Mouse (Mus musculus) retina, adult 2 months (tissue): ENCODE data around the gene Vmn1r220.
"Not testable (repeated sequence)": the region's sequence is repeated elsewhere in the genome, so short reads cannot be mapped to it uniquely, and the experiment has no call there.

Source experiments
- DNase-seq: peaks from one replicate; pipeline ENCODE4 v3.0.0-alpha.2; 2012; ENCODE audit warnings: low read depth, low spot score

Vmn1r220 gene

GRCm38 (mm10) chr13:23187875-23188274 is at the start of gene Vmn1r220:
Gene Vmn1r220, minus strand, starts transcription at chr13:23187975.
- no peak for DNase-seq

- DNase-seq: not testable (repeated sequence)
These were observed 48.1 kb upstream of the Vmn1r220 start, which contains the start of gene Vmn1r222 for GRCm38 (mm10) chr13:23235847-23236246. Gene Vmn1r222, minus strand, starts transcription at chr13:23235947.

- not testable (repeated sequence) for DNase-seq
These were observed 26.1 kb upstream of the Vmn1r220 start, which contains the start of gene Vmn1r221 for GRCm38 (mm10) chr13:23213827-23214226. Gene Vmn1r221, plus strand, starts transcription at chr13:23214127.

- not testable (repeated sequence) for DNase-seq
These were observed 16.1 kb upstream of the Vmn1r220 start for GRCm38 (mm10) chr13:23203885-23204284.

DNA sequence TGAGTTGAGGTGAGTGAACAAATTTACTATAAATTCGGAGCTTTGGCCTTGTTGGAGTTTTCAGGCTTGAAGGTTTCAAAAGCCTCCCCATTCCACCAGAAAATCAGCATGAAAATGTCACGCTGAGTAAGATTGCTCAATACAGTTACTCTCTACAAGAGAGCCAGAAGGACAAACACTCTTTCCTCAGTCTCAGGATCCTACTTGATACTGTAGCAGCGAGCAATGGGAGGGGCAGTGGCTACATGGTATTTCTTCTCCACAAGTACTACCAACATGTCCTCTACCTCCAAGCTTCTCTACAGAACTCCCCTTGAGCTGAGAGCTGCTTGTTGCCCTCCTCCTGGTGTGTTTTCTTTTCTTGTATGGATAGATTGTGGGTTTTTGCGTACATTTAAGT is 21.3 kb downstream of the Vmn1r220 start:
- DNase-seq: not testable (repeated sequence)

GRCm38 (mm10) chr13:23159012-23159411 is 28.8 kb downstream of the Vmn1r220 start, which contains the start of gene Vmn1r219:
Gene Vmn1r219, plus strand, starts transcription at chr13:23159312.
- no peak for DNase-seq

DNA sequence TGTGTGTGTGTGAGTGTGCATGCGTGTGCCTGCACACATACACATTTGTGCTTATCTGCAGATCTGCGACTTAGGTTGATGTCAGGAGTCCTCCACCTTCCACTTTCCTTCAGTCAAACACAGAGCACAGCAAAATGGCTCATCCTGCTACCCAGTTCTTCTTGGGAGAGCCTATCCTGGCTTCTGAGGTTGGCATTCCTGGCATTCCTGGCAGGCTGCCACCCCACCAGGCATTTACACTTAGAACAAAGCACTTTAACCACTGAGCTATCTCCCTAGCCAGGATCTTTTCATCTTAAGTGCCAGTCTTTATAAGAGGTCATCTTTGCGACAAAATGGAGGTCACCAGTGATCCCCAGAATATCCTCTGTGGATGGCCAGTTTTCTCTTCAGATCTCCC is 29.9 kb downstream of the Vmn1r220 start:
- DNase-seq: no peak

DNA sequence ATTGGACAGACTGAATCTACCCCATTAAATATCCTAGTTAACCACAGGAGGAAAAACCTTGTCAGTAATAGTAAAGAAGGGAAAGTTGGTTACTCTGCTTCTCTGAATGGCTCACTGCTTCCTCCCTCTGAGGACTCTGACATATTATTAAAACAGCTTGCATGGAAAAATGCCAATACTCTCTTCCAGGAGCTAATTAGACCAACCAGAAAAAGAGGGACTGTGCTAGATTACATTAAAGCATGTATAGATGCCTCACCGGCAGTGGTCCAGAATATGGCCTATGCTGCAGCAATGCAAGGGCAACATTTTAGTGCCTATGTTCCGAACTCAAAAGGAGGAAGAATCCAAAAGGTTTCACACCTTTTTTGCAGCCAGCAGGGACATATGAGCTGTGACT is 48.9 kb downstream of the Vmn1r220 start:
- DNase-seq: no peak

- DNase-seq: no peak
These were observed 54.3 kb downstream of the Vmn1r220 start for GRCm38 (mm10) chr13:23133501-23133900.

DNA sequence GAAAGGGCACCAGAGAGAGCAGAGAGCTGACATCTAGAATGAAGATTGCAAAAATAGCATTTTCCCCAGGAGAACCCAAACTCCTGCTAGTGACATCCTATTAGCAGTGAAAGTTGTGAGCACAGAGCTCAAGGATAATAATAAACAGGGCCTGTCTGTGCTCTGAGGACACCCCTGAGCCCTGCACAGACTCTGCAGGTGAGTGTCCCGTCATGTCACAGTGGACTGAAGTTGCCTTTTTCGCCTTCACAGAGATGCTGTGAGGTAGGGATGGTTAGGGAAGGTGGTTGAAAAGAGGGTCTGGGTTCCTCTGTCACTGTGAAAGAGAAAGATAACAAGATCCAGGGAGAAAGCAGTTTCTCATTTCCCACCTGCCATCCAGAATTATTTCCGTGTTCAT is 54.7 kb downstream of the Vmn1r220 start, which contains the start of gene Vmn1r218:
Gene Vmn1r218, plus strand, starts transcription at position 57 of the 400 bp plus-strand sequence.
- DNase-seq: no peak
